Mouse (Mus musculus): ENCODE data around the gene Pogz.
A peak's percentile ranks its signal among the peaks of the same experiment; 100 is the strongest.
"Not testable (repeated sequence)": the region's sequence is repeated elsewhere in the genome, so short reads cannot be mapped to it uniquely, and the experiment has no call there.

Pogz gene

GRCm38 (mm10) chr3:94832701-94833100, 4.7 kb upstream of the Pogz start:
- no peak for DNase-seq (ENCODE audit: low spot score in 2 of 2)

GRCm38 (mm10) chr3:94833358-94833757, 4.0 kb upstream of the Pogz start:
- no peak for DNase-seq (ENCODE audit: low spot score in 2 of 2)

GRCm38 (mm10) chr3:94835396-94835795, 2.0 kb upstream of the Pogz start:
- no peak for DNase-seq (ENCODE audit: low spot score in 2 of 2)

- DNase-seq (ENCODE audit: low spot score in 2 of 2), result peak; percentile 58 to 77
Measured at GRCm38 (mm10) chr3:94837959-94838496, 661 bp downstream of the Pogz start.

GRCm38 (mm10) chr3:94838631-94839030, 1.3 kb downstream of the Pogz start:
- peak in 1 of 2 experiments; percentile 13 for DNase-seq (ENCODE audit: low spot score in 2 of 2)

GRCm38 (mm10) chr3:94839101-94839500, 1.7 kb downstream of the Pogz start:
- DNase-seq (ENCODE audit: low spot score in 2 of 2), result no peak

GRCm38 (mm10) chr3:94847382-94847781, 10.0 kb downstream of the Pogz start:
- no peak for DNase-seq (ENCODE audit: low spot score in 2 of 2)

- DNase-seq (ENCODE audit: low spot score in 2 of 2), result peak; percentile 72 to 84
Measured at GRCm38 (mm10) chr3:94849338-94849737, 12.0 kb downstream of the Pogz start.

GRCm38 (mm10) chr3:94851731-94852130, 14.4 kb downstream of the Pogz start:
- peak in 1 of 2 experiments; percentile 18 for DNase-seq (ENCODE audit: low spot score in 2 of 2)

- DNase-seq (ENCODE audit: low spot score in 2 of 2), result no peak
Measured at GRCm38 (mm10) chr3:94852215-94852614, 14.8 kb downstream of the Pogz start.

GRCm38 (mm10) chr3:94859471-94859870, 22.1 kb downstream of the Pogz start:
- DNase-seq (ENCODE audit: low spot score in 2 of 2), result no peak

- DNase-seq (ENCODE audit: low spot score in 2 of 2), result no peak
Measured at GRCm38 (mm10) chr3:94869011-94869410, 31.6 kb downstream of the Pogz start.

- no peak for DNase-seq (ENCODE audit: low spot score in 2 of 2)
Measured at GRCm38 (mm10) chr3:94878618-94879017, 41.3 kb downstream of the Pogz start.

- no peak for DNase-seq (ENCODE audit: low spot score in 2 of 2)
Measured at GRCm38 (mm10) chr3:94881840-94882239, 44.5 kb downstream of the Pogz start.

- DNase-seq (ENCODE audit: low spot score in 2 of 2), result no peak
Measured at GRCm38 (mm10) chr3:94882579-94882978, 45.2 kb downstream of the Pogz start.

- DNase-seq (ENCODE audit: low spot score in 2 of 2), result peak; percentile 75 to 88
Measured at GRCm38 (mm10) chr3:94886316-94887224, 49.2 kb downstream of the Pogz start, which contains the start of gene Psmb4. Gene Psmb4 (minus strand): TSS chr3:94886961.

- DNase-seq (ENCODE audit: low spot score in 2 of 2), result peak in 1 of 2 experiments; percentile 45
Measured at GRCm38 (mm10) chr3:94888595-94888994, 51.2 kb downstream of the Pogz start.

- no peak for DNase-seq (ENCODE audit: low spot score in 2 of 2)
Measured at GRCm38 (mm10) chr3:94894076-94894475, 56.7 kb downstream of the Pogz start.

- DNase-seq (ENCODE audit: low spot score in 2 of 2), result peak; percentile 37 to 77
Measured at GRCm38 (mm10) chr3:94902747-94903146, 65.4 kb downstream of the Pogz start.

- DNase-seq (ENCODE audit: low spot score in 2 of 2), result not testable (repeated sequence)
Measured at GRCm38 (mm10) chr3:94904759-94905158, 67.4 kb downstream of the Pogz start.

GRCm38 (mm10) chr3:94906482-94906881, 69.1 kb downstream of the Pogz start:
- DNase-seq (ENCODE audit: low spot score in 2 of 2), result peak in 1 of 2 experiments; percentile 45

GRCm38 (mm10) chr3:94911050-94911693, 73.8 kb downstream of the Pogz start:
- DNase-seq (ENCODE audit: low spot score in 2 of 2), result no peak

All from spleen, postnatal 10 days (tissue).